Mouse (Mus musculus) heart, embryonic 16.5 days (tissue): ENCODE measurements around the gene Adam25. TPM values are rescaled to one million over a fixed set of nuclear protein-coding genes. Genes with fewer than 3 reads are reported as not detected.
"Not testable (repeated sequence)": the region's sequence is repeated elsewhere in the genome, so short reads cannot be mapped to it uniquely, and the experiment has no call there.

Source experiments
- ATAC-seq: fragments of 200-750 bp; cut with Nextera tagmentation; replicated peaks from 2 replicates; pipeline ENCODE4 v1.8.0; 2017; ENCODE audit warnings: moderate number of reproducible peaks; ENCODE audit not compliant: insufficient read depth, low FRiP score; ENCODE audit errors: extremely low read depth
- H3K27ac ChIP-seq: fragments of 300-500 bp; sonication (generic); 2 replicates; pipeline ENCODE4 v1.5.1; 2014; ENCODE audit warnings: mild to moderate bottlenecking, low read length, control low read depth, moderate library complexity
- H3K27me3 ChIP-seq: fragments of 300-500 bp; sonication (generic); 2 replicates; pipeline ENCODE4 v1.6.1; 2014; ENCODE audit warnings: low read length, mixed read lengths; ENCODE audit not compliant: control insufficient read depth, insufficient read depth
- H3K36me3 ChIP-seq: fragments of 300-500 bp; sonication (generic); 2 replicates; pipeline ENCODE4 v1.6.1; 2014; ENCODE audit not compliant: control insufficient read depth, insufficient read depth
- H3K4me1 ChIP-seq: fragments of 300-500 bp; sonication (generic); 2 replicates; pipeline ENCODE4 v1.6.1; 2014; ENCODE audit warnings: low read length, mixed read lengths; ENCODE audit not compliant: control insufficient read depth, insufficient read depth
- H3K4me2 ChIP-seq: fragments of 300-500 bp; sonication (generic); 2 replicates; pipeline ENCODE4 v1.6.1; 2014; ENCODE audit warnings: low read depth, mild to moderate bottlenecking, control low read depth, low read length
- H3K4me3 ChIP-seq: fragments of 300-500 bp; sonication (generic); 2 replicates; pipeline ENCODE4 v1.5.1; 2014; ENCODE audit warnings: mild to moderate bottlenecking, control low read depth, low read length
- H3K9ac ChIP-seq: fragments of 300-500 bp; sonication (generic); 2 replicates; pipeline ENCODE4 v1.6.1; 2014; ENCODE audit warnings: low read length, control low read depth
- H3K9me3 ChIP-seq: fragments of 300-500 bp; sonication (generic); replicated peaks from 2 replicates; pipeline ENCODE4 v1.6.1; 2016; ENCODE audit warnings: low read length; ENCODE audit not compliant: control insufficient read depth
- WGBS: fragments of 180-500 bp; shearing (Covaris S2); extraction: QIAGEN DNeasy Blood & Tissue Kit; methylation state at CpG from one replicate; pipeline ENCODE4 v1.1.7; 2014; 5-methylcytosine and 5-hydroxymethylcytosine counted together
- polyA plus RNA-seq: library from polyadenylated mRNA; unstranded; fragments of >200 nt; fragmentation: Nextera tagmentation; extraction: Ambion mirVana; gene quantifications from 2 replicates; pipeline ENCODE4 v1.2.1, GENCODE M21; 2015

Adam25 gene
- not detected in 2 replicates for polyA plus RNA-seq

GRCm38 (mm10) chr8:40751908-40752307, at the start of gene Adam25:
Adam25 (plus strand) TSS chr8:40752208.
- not testable (repeated sequence) for H3K4me3 ChIP-seq, H3K27ac ChIP-seq, H3K9me3 ChIP-seq, ATAC-seq, H3K4me1 ChIP-seq, H3K4me2 ChIP-seq, H3K27me3 ChIP-seq, H3K9ac ChIP-seq, H3K36me3 ChIP-seq
- WGBS, result 46% methylated on average over 1 of the region's 1 CpGs

GRCm38 (mm10) chr8:40715406-40715805, 36.6 kb upstream of the Adam25 start:
- not testable (repeated sequence) for H3K27me3 ChIP-seq, H3K27ac ChIP-seq, H3K4me1 ChIP-seq, H3K9ac ChIP-seq, H3K36me3 ChIP-seq, H3K4me2 ChIP-seq, H3K9me3 ChIP-seq, ATAC-seq, H3K4me3 ChIP-seq
- 73% methylated on average over 4 of the region's 4 CpGs for WGBS

DNA sequence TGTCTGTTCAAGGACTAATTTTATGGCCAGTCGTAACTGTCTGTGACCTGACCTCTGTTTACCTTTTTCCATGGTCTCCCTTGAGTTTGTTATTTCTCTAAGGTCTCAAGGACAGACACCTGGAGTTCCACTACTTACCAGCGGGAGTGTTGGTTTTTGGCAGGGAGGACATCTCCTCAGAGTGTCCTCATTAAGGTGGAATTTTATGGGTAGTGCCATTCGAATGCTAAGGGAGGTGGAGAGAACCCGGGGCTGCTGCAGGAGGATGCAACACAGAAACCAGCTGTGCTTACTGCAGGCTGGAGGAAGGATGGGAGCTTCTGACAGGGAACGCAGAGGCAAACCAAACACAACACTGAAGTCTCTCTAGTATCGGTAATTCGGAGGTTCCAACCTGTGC, 36.0 kb upstream of the Adam25 start:
- no peak overlapping the region for H3K4me2 ChIP-seq
- no peaks in the 10 kb centered on the region for H3K9me3 ChIP-seq
- no peak for ATAC-seq
- no peak overlapping the region for H3K4me3 ChIP-seq
- H3K36me3 ChIP-seq, result no peaks in the 10 kb centered on the region
- no peak overlapping the region for H3K27ac ChIP-seq
- no peaks in the 10 kb centered on the region for H3K27me3 ChIP-seq
- 83% methylated on average over 7 of the region's 7 CpGs for WGBS
- no peak overlapping the region for H3K9ac ChIP-seq
- no peaks in the 10 kb centered on the region for H3K4me1 ChIP-seq

DNA sequence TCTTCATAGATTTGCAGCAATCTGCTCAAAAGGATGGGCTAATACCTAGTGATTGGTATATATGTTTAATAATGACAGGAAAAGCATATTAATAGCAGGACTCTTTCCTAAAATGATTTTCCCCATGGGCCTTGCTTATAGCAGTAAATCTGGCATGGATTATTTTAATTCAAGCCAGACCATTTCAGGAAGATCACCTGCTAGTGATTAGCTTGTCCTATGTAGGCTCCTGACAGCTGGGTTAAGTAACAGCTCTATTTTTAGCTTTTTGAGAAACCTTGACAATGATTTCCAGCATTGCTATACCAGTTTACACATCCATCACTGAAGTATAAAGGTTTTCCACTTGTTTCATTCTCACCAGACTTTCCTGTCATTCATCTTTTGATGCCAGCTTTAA, 31.3 kb downstream of the Adam25 start:
- Histone ChIP-seq H3K4me1 (no peaks in the 10 kb centered on the region), H3K27ac (no peak overlapping the region), H3K36me3 (no peaks in the 10 kb centered on the region), H3K27me3 (no peaks in the 10 kb centered on the region), H3K9me3 (no peaks in the 10 kb centered on the region), H3K9ac (no peak overlapping the region), H3K4me2 (no peak overlapping the region), H3K4me3 (no peak overlapping the region)
- no peak for ATAC-seq

- H3K9ac ChIP-seq, H3K36me3 ChIP-seq, ATAC-seq, H3K27me3 ChIP-seq, H3K4me3 ChIP-seq, H3K4me1 ChIP-seq, H3K9me3 ChIP-seq, H3K27ac ChIP-seq, H3K4me2 ChIP-seq: not testable (repeated sequence)
- 65% methylated on average over 1 of the region's 1 CpGs for WGBS
These were observed 41.0 kb downstream of the Adam25 start, which contains the start of gene Adam20 for GRCm38 (mm10) chr8:40792973-40793372. Adam20 (plus strand) TSS chr8:40793273.

GRCm38 (mm10) chr8:40803379-40804079, 51.5 kb downstream of the Adam25 start:
- Histone ChIP-seq H3K9me3 (no peaks in the 10 kb centered on the region), H3K4me2 (no peak overlapping the region), H3K4me1 (no peaks in the 10 kb centered on the region), H3K36me3 (no peaks in the 10 kb centered on the region), H3K27me3 (no peaks in the 10 kb centered on the region), H3K4me3 (no peak overlapping the region), H3K27ac (no peak overlapping the region), H3K9ac (no peak overlapping the region)
- 78% methylated on average over 2 of the region's 2 CpGs for whole genome bisulfite sequencing
- no peak for ATAC-seq

Other genes starting within 250 kb of the Adam25 start
- gene Adam24, start 77.1 kb upstream of the Adam25 start, polyA plus RNA-seq, result not detected in 2 replicates
- not detected in 2 replicates for gene Adam20, start 41.1 kb downstream of the Adam25 start, polyA plus RNA-seq
- not detected in 2 replicates for gene Adam39, start 70.8 kb downstream of the Adam25 start, polyA plus RNA-seq